Mouse (Mus musculus): ENCODE measurements at regions not wholly inside any gene's neighbourhood (a gene's known extent, or its start where the extent isn't known, plus 50 kb on each side); places are given as distances from the start of the nearest gene placed in this dataset.
A peak's percentile ranks its signal among the peaks of the same experiment; 100 is the strongest.

DNA sequence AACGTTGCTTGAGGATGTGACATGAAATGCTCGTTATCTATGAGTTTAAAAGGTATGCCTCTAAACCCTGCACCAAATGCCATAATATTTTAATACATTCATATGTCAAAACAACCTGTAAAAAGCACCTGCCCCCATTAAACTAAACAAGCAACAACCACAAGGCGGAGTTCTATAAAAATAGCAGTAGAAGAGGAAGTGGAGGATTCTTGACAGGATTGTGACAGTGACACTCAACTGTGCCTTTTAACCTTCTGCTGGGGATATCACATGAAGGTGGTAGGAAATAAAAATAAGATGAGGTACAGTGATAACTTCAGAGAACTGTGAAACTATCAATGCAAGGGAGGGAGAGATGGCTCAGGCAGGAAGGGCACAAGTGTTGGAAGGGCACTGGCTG lies 58.6 kb upstream of the Dbx2 start:
- no peak for ATAC-seq (replicated peaks; ENCODE audit: low FRiP score, low TSS enrichment, poor library complexity, severe bottlenecking)

DNA sequence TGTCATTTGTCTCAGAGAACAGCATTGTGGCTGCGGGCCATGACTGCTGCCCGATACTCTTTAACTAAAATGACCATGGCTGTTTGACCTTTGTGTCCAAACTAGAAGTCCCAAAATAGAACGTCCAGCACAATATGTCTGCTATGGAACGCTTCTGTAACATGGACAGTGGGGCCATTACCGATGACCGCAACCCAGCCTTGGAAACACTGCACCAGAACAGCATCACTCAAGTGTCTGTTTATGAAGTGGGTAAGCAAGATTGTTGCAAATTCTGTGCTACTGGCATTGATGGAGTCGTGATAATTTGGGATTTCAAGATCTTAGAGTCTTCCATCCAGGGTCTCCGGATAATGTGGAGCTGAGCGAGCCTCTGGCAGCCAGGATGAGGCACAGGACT lies 60.2 kb upstream of the Dbx2 start:
- ATAC-seq (replicated peaks; ENCODE audit: low FRiP score, low TSS enrichment, poor library complexity, severe bottlenecking) = no peak

DNA sequence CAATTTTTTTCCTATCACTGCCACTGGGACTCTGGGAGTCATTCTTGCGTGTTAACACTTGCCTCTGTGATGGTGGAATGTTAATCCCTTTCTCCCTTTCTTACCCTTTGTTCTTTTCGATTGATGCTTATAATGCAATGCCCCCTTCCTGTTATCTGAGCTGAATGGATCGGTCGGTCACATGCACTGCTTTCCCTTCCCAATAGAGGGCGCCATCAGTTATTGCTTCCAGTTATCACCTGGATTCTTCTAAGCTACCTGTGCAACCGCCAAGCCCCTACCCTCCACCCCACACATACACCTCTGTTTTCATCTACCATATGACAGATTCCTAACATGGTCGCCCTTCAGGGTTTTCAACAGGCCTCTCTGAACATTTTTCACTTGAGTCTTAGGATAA lies 66.9 kb upstream of the Ano6 start:
- ATAC-seq (replicated peaks; ENCODE audit: low FRiP score, low TSS enrichment, poor library complexity, severe bottlenecking) = no peak

DNA sequence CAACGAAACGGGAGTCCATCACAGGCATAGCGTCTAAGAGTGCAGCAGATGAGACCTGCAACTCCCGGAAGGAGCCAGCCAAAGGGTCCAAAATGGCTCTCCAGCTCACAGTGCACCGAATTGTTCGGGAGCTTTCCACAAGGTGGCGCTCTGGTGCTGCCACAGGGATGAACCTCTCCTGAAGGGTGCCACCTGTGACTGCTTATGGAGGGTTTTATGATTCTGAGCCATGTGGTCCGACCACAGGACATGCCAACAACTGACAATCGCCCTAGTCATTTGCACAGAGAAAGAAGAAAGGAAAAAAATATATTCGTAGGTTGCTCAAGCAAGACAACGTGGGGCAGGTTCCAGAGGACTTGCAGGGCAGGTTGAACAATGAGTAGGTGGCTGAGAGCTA lies 64.8 kb upstream of the Ano6 start:
- peak; percentile 93 for ATAC-seq (replicated peaks; ENCODE audit: low FRiP score, low TSS enrichment, poor library complexity, severe bottlenecking)

DNA sequence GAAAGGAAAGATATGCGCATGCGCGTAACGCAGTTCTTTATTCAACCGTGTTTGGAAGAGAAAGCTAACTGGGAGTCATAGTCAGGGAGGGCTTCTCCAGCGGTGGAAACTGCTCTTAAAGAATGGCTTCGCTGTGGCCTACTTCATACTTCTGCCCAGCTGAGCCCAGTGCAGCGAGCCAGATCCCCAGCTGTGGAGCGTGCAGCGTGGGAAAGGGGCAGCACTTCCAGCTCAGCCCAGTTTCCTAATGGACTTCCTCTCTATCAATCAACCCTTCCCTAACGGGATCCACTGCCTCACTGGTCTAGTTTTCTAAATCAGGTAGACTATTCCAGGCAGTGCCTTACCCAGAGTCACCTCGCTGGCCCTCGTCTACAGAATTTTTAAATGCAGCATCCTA lies 64.1 kb upstream of the Ano6 start:
- ATAC-seq (replicated peaks; ENCODE audit: low FRiP score, low TSS enrichment, poor library complexity, severe bottlenecking) = no peak

DNA sequence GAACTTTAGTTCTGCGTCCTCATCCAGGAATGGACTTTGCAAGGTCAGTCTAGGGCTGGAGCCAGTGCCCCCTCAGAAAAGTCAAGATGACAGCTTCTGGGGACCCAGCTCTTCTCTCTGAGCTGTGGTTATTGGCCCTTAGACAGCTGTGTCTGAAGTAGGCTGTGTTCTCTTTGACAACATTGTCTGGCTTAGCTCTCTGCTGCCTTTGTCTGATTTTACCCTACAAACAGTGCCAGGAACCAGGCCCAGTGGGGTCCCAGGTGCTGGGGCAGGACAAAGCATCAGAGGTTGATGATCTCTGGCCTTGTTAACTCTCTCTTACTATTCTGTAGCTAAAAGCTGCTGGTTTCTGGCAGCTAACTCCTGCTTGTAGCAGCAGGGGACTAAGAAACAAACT lies 54.9 kb upstream of the Ano6 start:
- ATAC-seq (replicated peaks; ENCODE audit: low FRiP score, low TSS enrichment, poor library complexity, severe bottlenecking) = no peak
